Mouse (Mus musculus): ENCODE data around the gene Etl4. TPM values are rescaled to one million over a fixed set of nuclear protein-coding genes. Genes with fewer than 3 reads are reported as not detected.

Gene Etl4
- polyA plus RNA-seq, 2 experiments: 2.2 to 2.3 TPM

DNA sequence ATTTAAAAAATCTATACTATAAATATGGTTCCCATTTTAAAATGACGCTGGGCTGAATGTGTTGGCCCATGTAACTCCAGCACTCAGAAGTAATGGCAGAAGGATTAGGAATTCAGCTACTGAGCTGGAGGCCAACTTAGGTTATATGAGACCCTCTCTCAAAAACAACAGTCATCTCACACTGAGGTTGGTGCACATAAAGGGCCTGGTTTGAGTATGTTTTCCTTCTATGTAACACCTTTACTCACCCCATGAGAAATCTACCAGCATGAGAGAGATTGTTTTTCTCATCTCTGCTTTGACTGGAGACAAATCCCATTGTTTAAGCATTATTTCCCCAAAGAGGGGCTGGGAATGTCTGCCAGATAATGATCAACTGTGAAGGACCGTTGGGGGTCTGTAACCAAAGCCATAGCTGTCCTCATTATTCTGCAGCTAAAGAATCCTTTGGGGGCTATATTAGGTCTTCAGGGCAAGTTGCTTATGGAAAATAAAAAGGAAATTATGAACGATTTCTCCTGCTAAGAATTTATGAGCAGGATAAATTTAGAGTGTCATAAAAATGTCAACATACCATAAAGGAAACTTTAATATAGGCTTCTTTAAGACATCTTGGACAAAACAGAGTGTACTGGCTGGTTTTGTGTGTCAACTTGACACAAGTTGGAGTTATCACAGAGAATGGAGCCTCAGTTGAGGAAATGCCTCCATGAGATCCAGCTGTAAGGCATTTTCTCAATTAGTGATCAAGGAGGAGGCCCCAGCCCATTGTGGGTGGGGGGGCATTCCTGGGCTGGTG, 922.2 kb downstream of the Etl4 start:
- Histone ChIP-seq H3K27me3 (ENCODE audit: control insufficient read depth, insufficient read depth, low read length) (no peaks in the 10 kb centered on the region), H3K9ac (replicated peaks) (no peak overlapping the region), H3K4me3 (ENCODE audit: insufficient read depth in 1 of 2, low read depth in 2 of 2, low read length in 2 of 2) (no peak overlapping the region), H3K4me1 (replicated peaks; ENCODE audit: control insufficient read depth in 2 of 2, insufficient read depth in 2 of 2, low read length in 1 of 2) (no peaks in the 10 kb centered on the region), H3K4me2 (ENCODE audit: low read depth) (no peak overlapping the region), H3K36me3 (replicated peaks; ENCODE audit: control insufficient read depth, insufficient read depth, low read depth) (no peaks in the 10 kb centered on the region), H3K9me3 (ENCODE audit: control insufficient read depth, low read length) (no peaks in the 10 kb centered on the region), H3K27ac (no peak overlapping the region)
- DNase-seq (ENCODE audit: low read depth in 3 of 3, low spot score in 3 of 3) (no peak), ATAC-seq (ENCODE audit: insufficient read depth) (no peak)
- WGBS (ENCODE audit: insufficient replicate concordance): 56% methylated on average over 3 of the region's 3 CpGs
- TF ChIP-seq EP300 (IDR thresholded peaks at IDR 0.05; ENCODE audit: low read depth) (no peak), CTCF (IDR thresholded peaks at IDR 0.05; ENCODE audit: low read depth) (no peak)

DNA sequence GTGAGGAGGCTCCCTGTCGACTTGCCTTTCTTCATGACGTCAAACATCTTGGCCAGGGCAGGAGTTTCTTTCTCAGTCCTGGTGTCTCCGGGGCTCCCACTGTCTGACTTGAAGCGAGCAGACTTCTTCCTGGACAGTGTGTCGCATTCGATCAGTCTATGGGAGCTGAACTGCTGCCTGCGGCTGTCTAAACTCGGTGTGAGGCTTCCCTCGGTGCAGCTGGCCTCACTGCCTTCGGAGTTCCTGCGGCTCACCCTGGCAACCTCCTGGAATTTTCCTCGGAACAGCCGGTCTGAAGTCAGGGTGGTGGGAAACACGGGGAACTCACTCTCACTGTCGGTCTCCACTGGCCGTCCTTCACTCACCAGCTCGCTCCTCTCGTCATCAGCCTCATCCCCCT, 939.8 kb downstream of the Etl4 start:
- no peaks in the 10 kb centered on the region for H3K27me3 ChIP-seq (ENCODE audit: control insufficient read depth, insufficient read depth, low read length)
- WGBS (ENCODE audit: insufficient replicate concordance): 89% methylated on average over 18 of the region's 18 CpGs
- ATAC-seq (ENCODE audit: insufficient read depth) (no peak), DNase-seq (ENCODE audit: low read depth in 3 of 3, low spot score in 3 of 3) (no peak)
- H3K4me3 ChIP-seq (ENCODE audit: insufficient read depth in 1 of 2, low read depth in 2 of 2, low read length in 2 of 2): no peak overlapping the region
- peaks cover 53% of the 10 kb centered on the region for H3K36me3 ChIP-seq (replicated peaks; ENCODE audit: control insufficient read depth, insufficient read depth, low read depth)
- H3K4me1 ChIP-seq (replicated peaks; ENCODE audit: control insufficient read depth in 2 of 2, insufficient read depth in 2 of 2, low read length in 1 of 2): no peaks in the 10 kb centered on the region
- no peaks in the 10 kb centered on the region for H3K9me3 ChIP-seq (ENCODE audit: control insufficient read depth, low read length)
- H3K4me2 ChIP-seq (ENCODE audit: low read depth): no peak overlapping the region
- TF ChIP-seq CTCF (IDR thresholded peaks at IDR 0.05; ENCODE audit: low read depth): no peak
- TF ChIP-seq EP300 (IDR thresholded peaks at IDR 0.05; ENCODE audit: low read depth): no peak
- H3K9ac ChIP-seq (replicated peaks): no peak overlapping the region
- no peak overlapping the region for H3K27ac ChIP-seq

Small RNAs within 50 kb of the gene (microRNA-seq; reads per million reads assigned to microRNA genes)
- not detected for gene Gm44457

Measured in liver, embryonic 14.5 days (tissue).